Mouse (Mus musculus): ENCODE data around the gene Tent2.

DNA sequence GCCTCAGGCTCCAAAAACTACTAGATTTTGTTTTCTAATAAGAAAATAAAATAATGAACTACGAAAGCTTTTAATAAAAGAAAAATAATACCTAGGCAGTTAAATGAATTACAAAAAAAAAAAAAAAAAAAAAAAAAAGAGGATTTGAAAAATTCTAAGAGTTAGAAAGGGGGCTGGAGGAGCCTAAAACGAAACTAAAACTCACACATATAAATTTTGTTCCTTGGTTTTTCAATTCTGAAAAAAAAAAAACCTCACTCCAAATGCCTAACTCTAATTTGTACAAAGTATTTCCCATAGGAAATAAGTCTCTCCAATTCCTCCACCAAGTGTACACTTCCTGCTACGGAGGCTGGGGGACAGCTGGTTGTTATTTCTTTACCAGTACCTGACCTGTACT lies 3.4 kb downstream of the Tent2 start:
- TF ChIP-seq MAFK (IDR thresholded peaks at IDR 0.05; ENCODE audit: insufficient read depth, low read depth, low read length): no peak
- no peak for TF ChIP-seq ZC3H11A (IDR thresholded peaks at IDR 0.05; ENCODE audit: borderline replicate concordance, low read depth, low read length)
- no peak for TF ChIP-seq CHD2 (IDR thresholded peaks at IDR 0.05; ENCODE audit: low read depth, low read length)
- no peak for TF ChIP-seq HCFC1 (IDR thresholded peaks at IDR 0.05; ENCODE audit: borderline replicate concordance, insufficient read depth, low read length)
